Mouse (Mus musculus): ENCODE data around the gene Tspan32. TPM values are rescaled to one million over a fixed set of nuclear protein-coding genes. Genes with fewer than 3 reads are reported as not detected.

Gene Tspan32
- total RNA-seq, 2 experiments from 2014 or later = not detected

GRCm38 (mm10) chr7:143025496-143025895, 20.6 kb downstream of the Tspan32 start:
- intact Hi-C loops (cut with DNase I) = no loop called here
- DNase-seq = no peak

- intact Hi-C loops (cut with DNase I) = no loop called here
Observed at GRCm38 (mm10) chr7:143027196-143027595, 22.4 kb downstream of the Tspan32 start.

GRCm38 (mm10) chr7:143031816-143032215, 27.0 kb downstream of the Tspan32 start:
- intact Hi-C loops (cut with DNase I) = no loop called here
- DNase-seq = no peak

More at GRCm38 (mm10) chr7:143027196-143027595, 22.4 kb downstream of the Tspan32 start:
- DNase-seq = no peak

- intact Hi-C loops (cut with DNase I) = no loop called here
- DNase-seq = no peak
Observed at GRCm38 (mm10) chr7:143033581-143033980, 28.7 kb downstream of the Tspan32 start.

- DNase-seq = no peak
- intact Hi-C loops (cut with DNase I) = no loop called here
Observed at GRCm38 (mm10) chr7:143034112-143034511, 29.3 kb downstream of the Tspan32 start.

- DNase-seq = no peak
- intact Hi-C loops (cut with DNase I) = no loop called here
Observed at GRCm38 (mm10) chr7:143034519-143035450, 29.9 kb downstream of the Tspan32 start.

- DNase-seq = no peak
- intact Hi-C loops (cut with DNase I) = no loop called here
Observed at GRCm38 (mm10) chr7:143036787-143037186, 31.9 kb downstream of the Tspan32 start.

- intact Hi-C loops (cut with DNase I) = no loop called here
- no peak for DNase-seq
Observed at GRCm38 (mm10) chr7:143037306-143037705, 32.5 kb downstream of the Tspan32 start.

GRCm38 (mm10) chr7:143038174-143038931, 33.5 kb downstream of the Tspan32 start:
- no peak for DNase-seq
- intact Hi-C loops (cut with DNase I) = no loop called here

GRCm38 (mm10) chr7:143040561-143040960, 35.7 kb downstream of the Tspan32 start:
- intact Hi-C loops (cut with DNase I) = no loop called here
- DNase-seq = no peak

- intact Hi-C loops (cut with DNase I) = no loop called here
- DNase-seq = no peak
Observed at GRCm38 (mm10) chr7:143041138-143041822, 36.4 kb downstream of the Tspan32 start.

GRCm38 (mm10) chr7:143042089-143042488, 37.2 kb downstream of the Tspan32 start:
- intact Hi-C loops (cut with DNase I) = no loop called here
- DNase-seq = no peak

GRCm38 (mm10) chr7:143042897-143043300, 38.1 kb downstream of the Tspan32 start:
- intact Hi-C loops (cut with DNase I) = no loop called here
- no peak for DNase-seq

- DNase-seq = no peak
- intact Hi-C loops (cut with DNase I) = no loop called here
Observed at GRCm38 (mm10) chr7:143044049-143044825, 39.4 kb downstream of the Tspan32 start.

- intact Hi-C loops (cut with DNase I) = no loop called here
- DNase-seq = no peak
Observed at GRCm38 (mm10) chr7:143044826-143045206, 40.0 kb downstream of the Tspan32 start.

GRCm38 (mm10) chr7:143046358-143046757, 41.5 kb downstream of the Tspan32 start:
- no peak for DNase-seq
- intact Hi-C loops (cut with DNase I) = no loop called here

GRCm38 (mm10) chr7:143049331-143049730, 44.5 kb downstream of the Tspan32 start:
- intact Hi-C loops (cut with DNase I) = no loop called here
- DNase-seq = no peak

GRCm38 (mm10) chr7:143049841-143050816, 45.3 kb downstream of the Tspan32 start:
- DNase-seq = no peak
- intact Hi-C loops (cut with DNase I) = no loop called here

GRCm38 (mm10) chr7:143051316-143051715, 46.5 kb downstream of the Tspan32 start:
- no peak for DNase-seq
- intact Hi-C loops (cut with DNase I) = no loop called here
